Mouse (Mus musculus): ENCODE measurements around the gene Snupn.

- TF ChIP-seq CTCF (IDR thresholded peaks at IDR 0.05; ENCODE audit: borderline replicate concordance, control insufficient read depth, extremely low read depth, insufficient read depth, low read length, poor library complexity): no peak
- TF ChIP-seq POLR2A (IDR thresholded peaks at IDR 0.05; ENCODE audit: control insufficient read depth, extremely low read depth, insufficient read depth, low read length, poor library complexity): no peak
Measured at GRCm38 (mm10) chr9:56913991-56914390, 36.7 kb upstream of the Snupn start.
